Mouse (Mus musculus) liver, postnatal 0 days (tissue): Measurements from ENCODE around the gene Shisa9.

Experiments used
- CTCF ChIP-seq: sonication (generic); IDR thresholded peaks from 2 replicates; pipeline ENCODE4 v1.5.1; 2016; ENCODE audit warnings: antibody characterized with exemption, low read depth
- EP300 ChIP-seq: IDR thresholded peaks from 2 replicates; pipeline ENCODE4 v1.6.1; 2016; ENCODE audit warnings: antibody characterized with exemption, low read depth, mild to moderate bottlenecking

DNA sequence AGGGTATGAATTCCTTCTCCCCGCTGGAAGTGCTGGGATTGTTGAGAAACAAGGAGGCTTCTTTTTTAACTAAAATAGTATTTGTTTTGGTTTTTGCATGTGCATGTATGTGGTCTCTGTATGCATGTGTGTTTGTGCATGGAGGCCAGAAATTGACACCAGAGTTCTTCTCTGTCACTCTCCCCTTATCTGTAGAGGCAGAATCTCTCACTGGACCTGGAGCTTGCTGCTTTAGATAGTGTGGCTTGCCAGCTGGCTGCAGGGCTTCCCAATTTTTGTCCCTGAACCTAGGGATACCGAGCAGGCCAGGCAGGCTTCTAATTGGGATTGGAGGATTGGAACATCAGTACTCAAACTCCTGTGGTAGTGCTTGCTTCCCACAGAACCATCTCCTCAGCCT lies 99.2 kb downstream of the Shisa9 start:
- TF ChIP-seq CTCF (no peak), EP300 (no peak)
